Mouse (Mus musculus): ENCODE data around the gene Ube2c.

The Ube2c gene

DNA sequence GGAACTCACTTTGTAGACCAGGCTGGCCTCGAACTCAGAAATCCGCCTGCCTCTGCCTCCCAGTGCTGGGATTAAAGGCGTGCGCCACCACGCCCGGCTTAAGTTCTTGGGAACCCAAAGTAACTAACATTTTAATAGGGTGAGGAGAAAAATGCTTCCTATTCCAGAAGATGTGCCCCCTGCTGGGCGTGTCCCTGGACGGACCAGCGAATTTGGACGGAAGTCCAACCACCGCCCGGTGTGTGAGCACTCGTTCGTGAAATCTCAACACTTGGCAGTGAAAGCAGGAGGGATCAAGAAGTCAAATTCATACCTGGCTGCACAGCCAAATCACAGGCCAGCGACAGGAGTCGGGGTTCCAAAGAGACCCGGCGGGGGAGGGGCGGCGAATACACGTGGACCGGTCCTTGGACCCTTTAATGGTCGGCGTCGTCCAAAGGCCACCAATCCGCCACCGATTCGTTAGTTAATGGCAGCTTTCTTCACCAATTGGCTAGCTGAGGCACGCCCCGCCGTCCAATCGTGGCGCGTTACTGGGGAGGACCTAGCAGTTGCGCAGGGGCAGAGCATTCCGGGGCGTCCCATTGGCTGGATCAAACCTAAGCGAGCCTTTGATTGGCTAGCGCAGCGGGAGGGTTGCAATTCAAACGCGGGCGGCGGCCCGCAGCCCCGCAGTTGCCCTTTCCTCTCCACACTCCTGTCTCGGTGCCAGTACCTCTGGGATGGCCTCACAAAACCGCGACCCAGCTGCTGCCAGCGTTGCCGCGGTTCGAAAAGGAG, at the start of gene Ube2c:
TSS of gene Ube2c (plus strand) at position 641 of the 780 bp plus-strand sequence.
- peak; percentile 98 for DNase-seq (ENCODE audit: low spot score in 2 of 2)

DNA sequence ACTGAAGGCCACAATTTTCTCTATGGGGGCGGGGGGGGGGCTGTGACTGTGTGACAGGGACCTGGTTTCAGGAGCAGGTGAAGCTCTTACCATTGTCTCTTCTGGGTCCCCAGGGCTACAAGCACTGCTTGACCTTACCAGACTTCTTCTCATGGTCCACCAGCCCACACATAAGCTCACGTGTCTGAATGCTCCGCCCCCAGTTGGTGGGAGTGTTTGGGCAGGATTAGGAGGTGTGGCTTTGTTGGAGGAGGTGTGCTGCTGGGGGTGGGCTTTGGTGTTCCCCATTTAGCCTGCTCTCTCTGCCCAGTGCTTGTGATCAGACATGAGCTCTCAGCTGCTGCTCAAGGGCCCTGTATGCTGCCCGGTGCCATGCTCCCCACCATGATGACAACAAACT, 46.4 kb upstream of the Ube2c start:
- no peak for DNase-seq (ENCODE audit: low spot score in 2 of 2)

DNA sequence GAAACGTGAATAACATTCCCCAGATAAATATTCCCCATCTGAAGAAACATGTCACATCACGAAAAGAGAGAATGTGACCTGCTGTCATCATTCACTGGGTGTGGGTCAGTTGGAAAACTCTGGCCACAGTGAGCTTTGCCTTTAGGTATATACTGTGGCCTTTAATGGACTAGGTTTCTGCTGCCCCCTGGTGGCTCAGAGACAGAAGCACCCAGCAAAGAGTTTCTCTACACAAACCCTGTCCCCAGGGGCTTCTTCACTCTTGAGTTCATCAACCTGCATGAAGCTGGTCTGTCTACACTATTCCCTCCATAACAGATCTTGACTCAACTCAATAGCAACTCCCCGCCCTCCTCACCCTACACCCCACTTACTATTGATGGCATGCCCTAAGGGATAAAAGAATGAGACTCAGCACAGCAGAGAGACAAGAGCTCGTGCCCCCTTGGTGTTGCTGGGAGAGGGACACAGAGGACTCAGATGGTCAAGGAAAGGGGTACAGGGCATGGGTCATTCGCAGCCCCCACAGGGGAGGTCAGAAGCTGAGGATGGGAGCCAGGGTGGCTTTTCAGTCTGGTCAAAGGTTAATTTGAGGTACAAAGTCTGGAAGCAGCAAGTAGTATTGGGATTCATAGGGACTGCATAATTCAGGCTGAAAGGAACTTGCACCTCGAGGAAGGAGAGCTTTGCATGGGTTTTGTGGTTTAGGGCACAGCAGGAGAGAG, 43.6 kb upstream of the Ube2c start:
- DNase-seq (ENCODE audit: low spot score in 2 of 2), result peak in 1 of 2 experiments; percentile 49

DNA sequence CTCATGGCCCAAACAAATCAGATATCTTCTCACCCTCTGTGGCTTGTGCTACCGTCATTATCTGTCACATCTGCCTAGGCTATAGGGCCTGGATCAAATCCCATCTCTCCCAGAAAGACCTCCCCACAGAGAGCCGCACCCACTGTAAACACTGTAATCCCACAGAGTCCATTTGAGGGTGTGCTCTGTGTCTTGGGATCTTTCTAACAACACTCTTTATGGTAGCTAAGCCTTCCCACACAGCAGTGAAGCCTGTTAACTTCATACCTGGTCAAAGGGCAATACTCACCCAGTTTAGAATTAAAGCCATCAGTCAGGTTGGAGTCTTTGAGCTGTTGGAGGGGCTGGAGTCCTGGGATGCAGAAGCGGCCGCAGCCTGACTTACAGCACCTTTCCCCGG, 38.0 kb upstream of the Ube2c start:
- DNase-seq (ENCODE audit: low spot score in 2 of 2), result no peak

DNA sequence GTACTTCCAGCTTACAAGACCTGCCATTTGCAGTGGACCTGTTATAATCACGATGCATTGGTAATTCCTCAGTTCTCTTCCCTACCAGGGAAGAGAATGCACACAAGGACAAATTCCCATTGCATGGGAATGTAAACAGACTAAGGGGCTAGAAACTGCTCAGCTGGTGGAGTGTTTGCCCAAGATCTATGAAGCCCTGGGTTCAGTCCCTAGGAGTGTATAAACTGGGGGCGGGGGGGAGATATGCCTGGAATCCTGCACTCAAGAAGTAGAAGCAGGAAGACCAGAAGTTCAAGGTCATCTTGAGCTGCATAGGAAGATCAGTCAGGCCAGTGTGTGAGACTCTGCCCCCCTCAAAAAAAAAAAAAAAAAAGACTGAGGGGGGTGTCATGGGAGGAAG, 36.4 kb upstream of the Ube2c start:
- DNase-seq (ENCODE audit: low spot score in 2 of 2), result no peak

DNA sequence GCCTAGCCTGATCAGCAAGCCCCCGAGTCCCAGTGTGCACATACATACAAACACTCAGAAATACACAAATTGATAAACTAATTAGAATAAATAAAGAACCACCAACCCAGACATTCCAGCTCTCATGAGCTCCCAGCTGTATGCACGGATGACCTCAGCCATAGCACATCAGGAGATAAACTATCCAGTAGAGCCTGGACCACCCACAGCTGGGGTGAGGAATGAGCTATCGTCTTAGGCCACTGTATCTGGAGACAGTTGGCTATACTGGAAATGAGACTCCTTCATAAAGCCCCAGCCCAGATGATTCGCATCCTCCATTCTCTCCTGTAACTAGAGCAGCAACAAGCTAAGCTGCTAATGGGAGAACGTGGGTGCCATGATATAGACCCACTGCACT, 34.9 kb upstream of the Ube2c start:
- no peak for DNase-seq (ENCODE audit: low spot score in 2 of 2)

DNA sequence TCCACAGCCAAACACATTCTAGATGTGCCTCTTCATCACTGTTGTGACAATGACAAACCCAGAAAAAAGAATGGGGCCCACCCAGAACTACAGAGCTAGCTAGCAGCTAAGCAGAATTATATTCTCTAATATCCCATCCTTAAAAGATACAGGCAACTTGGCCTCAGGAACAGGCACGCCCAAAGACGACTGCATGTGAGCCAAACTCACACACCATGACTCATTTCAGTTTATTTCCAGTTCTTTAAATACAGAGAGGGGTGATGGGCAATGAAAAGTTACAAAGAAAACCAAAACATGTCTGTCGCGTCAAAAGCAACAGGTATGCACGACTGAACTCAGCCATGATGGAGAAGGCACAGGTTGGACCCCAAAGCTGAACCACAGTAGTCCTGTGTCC, 34.3 kb upstream of the Ube2c start:
- no peak for DNase-seq (ENCODE audit: low spot score in 2 of 2)

DNA sequence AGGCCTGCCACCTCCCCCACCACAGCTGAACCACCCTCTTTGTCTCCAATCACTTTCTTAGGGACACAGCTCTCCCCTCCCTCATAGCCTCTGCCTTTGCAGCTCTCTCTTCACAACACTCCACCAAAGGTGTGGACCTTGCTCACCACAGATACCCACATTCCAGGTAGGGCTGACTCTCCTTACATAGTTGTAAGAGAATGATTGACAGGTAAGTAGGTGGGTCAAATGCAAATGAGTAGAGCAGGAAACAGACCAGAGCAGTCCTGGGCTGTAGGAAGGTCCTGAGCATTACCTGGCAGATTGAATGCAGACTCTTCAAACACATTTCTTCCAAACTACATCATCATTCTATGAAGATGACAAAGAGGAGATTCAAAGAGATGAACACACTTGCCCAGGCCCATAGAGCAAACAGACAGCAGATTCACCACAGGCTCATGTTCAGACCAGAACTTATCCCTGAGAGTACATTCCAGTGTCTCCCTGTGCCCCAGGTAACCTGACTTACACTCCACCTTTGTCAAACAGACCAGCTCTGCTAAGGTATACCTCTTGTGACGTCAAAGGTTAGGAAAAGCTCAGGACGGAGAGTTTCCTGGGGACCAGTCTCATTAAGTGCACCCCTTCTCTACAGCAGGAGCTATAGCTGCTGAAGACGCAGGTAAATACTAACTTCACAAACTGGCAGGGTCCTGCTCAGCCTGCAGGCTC, 32.2 kb upstream of the Ube2c start:
- no peak for DNase-seq (ENCODE audit: low spot score in 2 of 2)

DNA sequence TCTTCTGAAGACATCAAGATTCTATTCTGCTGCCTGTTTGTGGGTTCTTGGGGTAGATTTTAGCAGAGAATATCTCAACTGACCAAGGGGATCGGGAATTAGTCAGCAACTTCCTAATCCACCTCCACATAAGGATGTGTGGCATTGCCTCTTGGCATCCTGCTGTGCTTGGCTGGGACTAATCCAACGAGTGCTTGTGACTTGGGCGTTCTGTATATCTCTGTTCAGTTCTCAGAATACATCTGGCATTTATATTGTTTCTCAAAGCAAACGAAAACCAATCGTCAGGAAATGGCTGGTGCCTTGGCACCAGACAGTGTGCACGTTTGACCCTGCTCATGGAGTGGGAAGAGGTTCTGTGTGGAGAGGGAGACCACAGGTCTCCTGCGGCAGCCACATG, 29.8 kb upstream of the Ube2c start:
- DNase-seq (ENCODE audit: low spot score in 2 of 2), result no peak

DNA sequence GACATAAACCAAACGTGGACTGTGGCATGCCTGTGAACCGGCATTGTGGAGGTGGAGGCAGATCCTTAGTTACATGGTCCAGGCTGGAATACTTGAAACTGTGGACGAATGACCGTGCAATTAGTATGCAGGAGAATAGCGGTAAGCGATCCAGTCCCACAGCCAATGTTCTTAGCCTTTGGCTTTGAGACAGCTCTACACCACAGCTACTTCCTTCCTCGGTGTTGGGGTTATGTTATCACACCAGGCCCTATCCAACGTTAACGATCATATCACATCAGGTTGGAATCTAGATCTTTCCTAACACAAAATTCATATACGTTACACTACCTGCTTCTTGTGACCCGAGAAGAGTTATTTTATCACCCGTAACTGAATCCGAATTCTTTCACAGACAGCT, 24.7 kb upstream of the Ube2c start:
- no peak for DNase-seq (ENCODE audit: low spot score in 2 of 2)

DNA sequence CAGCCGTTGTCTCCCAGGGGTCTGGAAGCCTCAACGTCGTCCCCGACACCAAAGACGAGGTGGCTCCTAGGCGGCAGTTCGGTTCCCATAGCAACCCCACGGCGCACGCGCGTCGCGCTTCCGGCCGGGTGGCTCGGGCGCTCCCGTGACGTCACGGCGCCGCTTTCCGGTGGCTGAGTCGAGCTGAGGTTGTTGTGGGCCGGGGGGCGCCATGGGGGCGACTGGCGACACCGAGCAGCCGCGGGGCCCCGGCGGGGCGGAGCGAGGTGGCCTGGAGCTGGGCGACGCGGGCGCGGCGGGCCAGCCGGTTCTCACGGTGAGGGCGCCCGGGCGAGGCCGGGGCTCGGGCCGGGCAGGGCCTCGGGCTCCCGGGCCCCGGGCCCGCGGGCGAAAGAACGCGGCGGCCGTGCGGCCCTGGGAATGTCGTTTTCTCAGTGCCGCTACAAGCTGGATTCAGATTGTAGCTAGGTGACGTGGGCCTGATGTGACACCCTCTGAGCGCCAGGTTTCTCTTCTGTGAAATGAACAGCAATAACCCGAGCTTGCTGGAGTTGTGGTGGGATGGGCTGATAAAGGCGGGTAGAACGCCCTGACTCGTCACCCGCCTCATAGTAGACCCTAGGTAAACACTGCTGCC, 23.7 kb upstream of the Ube2c start, which contains the start of the genes Wfdc3 and Dnttip1:
TSS of gene Wfdc3 (minus strand) at position 89 of the 637 bp plus-strand sequence.
TSS of gene Dnttip1 (plus strand) at position 141 of the 637 bp plus-strand sequence.
- DNase-seq (ENCODE audit: low spot score in 2 of 2), result peak; percentile 88 to 95

DNA sequence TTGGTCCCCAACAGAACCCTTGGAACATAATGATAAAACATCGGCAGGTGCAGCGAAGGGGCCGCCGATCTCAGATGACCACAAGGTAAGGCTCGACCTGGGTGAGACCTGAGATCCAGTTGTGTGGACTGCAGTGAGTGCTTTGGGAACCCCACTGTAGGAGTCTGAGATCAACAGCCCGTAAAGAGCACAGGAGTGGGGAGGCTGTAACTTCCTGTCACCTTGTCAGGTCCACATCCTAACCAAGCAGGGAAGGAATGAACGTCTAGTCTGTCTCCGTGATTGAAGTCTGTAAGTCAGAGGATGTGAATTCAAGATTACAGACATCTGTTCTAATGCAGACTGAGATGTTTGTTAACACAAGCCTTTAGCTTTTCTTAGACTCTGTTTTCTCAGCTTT, 23.0 kb upstream of the Ube2c start:
- DNase-seq (ENCODE audit: low spot score in 2 of 2), result no peak

DNA sequence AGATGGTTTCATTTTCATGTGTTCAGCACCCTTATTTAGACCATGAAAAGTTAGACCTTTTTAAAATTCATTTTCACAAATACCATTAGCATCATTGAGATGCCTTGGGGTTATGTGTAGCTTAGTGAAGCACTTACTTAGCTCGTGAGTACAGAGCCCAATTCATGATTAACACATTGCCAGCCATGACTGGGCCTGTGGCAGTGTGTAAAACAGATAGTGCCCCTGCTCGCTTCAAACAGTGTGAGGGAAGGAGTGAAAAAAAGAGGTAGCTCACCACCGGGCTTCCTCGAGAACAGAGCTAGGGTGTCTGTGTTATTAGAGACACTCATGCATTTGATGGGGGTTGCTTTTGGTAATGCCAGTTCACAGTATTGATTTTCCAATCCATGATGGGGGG, 21.5 kb upstream of the Ube2c start:
- DNase-seq (ENCODE audit: low spot score in 2 of 2), result no peak

DNA sequence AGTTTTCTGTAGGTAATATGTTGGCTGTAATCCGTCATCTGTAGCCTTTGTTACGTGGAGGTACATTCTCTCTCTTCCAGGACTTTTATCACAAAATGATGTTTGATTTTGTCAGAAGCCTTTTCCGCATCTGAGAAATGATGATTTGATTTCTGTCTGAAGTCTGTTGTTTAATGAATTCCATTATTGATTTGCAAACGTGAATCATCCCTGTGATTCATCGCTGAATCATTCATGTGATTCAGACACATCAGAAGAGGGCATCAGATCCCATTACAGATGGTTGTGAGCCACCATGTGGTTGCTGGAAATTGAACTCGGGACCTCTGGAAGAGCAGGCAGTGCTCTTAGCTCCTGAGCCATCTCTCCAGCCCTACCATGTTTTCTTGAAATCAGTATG, 20.7 kb upstream of the Ube2c start:
- DNase-seq (ENCODE audit: low spot score in 2 of 2), result no peak

DNA sequence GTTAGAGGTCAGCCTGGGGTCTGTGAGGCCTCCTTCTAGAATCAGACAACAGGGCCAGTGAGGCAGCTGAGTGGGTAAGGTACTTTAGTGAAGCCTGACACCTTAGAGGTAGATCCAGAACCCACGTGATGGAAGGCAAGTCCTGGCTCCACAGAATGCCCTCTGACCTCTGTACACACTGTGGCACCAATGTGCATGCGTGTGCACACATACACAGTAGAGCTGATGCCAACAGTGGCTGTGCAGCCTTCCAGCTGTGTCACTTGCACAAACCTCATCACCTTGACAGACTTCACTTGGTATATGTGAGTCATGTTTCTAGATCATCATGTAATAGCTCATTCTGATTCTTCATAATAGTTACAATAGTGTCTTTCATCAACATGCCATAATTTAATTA, 17.2 kb upstream of the Ube2c start:
- DNase-seq (ENCODE audit: low spot score in 2 of 2), result no peak

DNA sequence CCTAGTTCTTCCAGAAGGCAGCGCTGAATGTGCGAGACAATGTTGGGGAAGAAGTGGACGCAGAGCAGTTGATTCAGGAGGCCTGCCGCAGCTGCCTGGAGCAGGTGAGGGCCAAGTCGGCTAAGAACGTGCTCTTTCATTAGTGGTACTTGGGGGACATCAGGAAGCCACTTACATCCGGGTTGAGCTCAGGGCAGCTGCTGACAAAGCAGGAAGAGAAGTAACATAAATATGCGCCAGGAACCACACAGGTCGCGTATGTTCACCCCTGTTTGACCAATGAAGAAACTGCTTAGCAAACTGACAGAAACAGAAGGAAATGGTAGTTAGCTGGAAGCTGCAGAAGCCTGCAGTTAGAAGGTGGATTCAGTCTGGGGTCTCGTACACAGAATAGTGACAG, 15.6 kb upstream of the Ube2c start:
- DNase-seq (ENCODE audit: low spot score in 2 of 2), result no peak

DNA sequence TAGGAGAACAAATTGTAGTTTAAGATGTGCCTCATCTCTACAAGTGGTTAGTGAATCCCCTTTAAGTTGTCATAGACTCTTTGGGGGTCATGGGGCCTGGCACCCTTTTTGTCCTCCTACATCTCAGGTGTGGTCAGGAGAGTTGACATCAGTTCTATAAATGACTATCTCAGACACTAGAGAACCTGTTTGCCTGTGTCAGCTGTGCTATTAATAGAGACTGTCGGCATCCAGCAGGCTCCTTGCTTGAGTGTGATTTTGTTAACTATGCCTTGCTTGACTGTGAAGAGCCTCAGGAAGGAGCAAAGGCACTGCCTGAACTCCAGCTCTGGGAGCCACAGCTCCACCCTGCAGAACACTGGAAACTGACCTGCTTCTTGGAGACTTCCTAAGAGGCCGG, 14.9 kb upstream of the Ube2c start:
- DNase-seq (ENCODE audit: low spot score in 2 of 2), result no peak

DNA sequence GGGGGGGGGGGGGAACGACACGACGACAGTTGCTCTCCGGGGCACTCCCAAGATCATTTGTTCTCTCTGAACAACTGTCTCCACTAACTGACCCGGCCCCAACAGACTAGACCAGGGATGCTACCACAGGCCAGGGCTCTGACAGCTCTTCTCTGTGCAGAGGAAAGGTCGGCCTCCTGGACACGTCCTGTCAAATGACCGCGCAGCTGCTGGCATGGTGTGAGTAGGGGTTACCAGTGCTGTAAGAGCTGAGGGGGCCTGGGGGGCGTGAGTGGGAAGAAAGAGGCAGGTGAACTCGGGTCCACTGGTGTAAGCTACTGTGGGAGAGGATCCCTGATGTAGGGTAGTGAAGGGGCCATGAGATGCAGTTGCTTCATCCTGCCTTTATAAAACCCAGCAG, 11.9 kb upstream of the Ube2c start:
- no peak for DNase-seq (ENCODE audit: low spot score in 2 of 2)

DNA sequence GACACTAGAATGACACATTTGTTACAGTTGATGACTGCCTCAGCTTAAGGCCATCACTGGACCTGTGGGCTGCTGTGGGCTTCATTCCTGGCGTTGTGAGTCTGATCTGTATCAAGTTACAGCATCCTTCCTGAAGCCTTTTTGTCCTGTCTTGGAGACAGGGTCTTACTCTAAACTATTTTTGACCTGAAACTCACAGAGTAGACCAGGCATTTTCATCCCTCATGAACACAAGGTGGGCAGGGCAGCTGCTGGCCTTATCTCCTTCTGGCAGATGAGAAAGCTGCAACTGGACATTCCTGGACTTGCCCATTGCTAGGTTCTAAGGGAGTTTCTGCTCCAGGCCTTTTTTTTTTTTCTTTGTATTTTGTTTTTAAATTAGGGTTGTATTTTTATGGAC, 11.0 kb upstream of the Ube2c start:
- no peak for DNase-seq (ENCODE audit: low spot score in 2 of 2)

DNA sequence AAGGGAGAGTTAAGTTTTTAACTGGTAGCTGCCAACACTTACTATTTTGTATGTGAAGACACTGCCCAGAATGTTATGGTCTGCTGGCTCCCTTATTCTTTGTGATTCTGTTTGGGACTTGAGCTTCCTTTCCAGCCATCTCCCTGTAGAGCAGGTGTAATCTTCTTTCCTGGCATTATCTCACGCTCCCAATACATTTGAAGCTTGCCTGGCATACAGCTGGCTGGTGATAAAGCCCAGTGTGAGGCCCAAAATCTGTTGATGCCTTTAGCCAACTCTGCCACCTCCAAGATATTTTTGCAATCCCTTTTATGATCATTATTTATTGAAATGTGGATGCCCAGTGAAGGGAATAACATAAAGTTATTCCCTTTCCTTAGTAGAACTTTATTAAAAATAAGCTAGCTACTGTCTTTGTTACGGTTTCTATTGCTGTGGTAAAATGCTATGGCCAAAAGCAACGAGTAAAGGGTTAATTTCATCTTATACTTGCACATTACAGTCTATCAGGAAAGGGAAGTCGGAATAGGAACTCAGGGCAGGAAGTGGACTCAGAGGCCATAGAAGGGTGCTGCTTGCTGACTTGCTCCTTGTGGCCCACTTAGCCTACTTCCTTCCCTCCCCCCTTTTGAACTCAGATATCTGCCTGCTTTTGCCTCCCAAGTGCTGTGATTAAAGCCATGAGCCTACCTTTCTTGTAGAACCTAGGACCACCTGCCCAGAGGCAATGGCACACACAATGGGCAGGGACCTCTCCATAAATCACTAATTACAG, 9.5 kb upstream of the Ube2c start:
- no peak for DNase-seq (ENCODE audit: low spot score in 2 of 2)

DNA sequence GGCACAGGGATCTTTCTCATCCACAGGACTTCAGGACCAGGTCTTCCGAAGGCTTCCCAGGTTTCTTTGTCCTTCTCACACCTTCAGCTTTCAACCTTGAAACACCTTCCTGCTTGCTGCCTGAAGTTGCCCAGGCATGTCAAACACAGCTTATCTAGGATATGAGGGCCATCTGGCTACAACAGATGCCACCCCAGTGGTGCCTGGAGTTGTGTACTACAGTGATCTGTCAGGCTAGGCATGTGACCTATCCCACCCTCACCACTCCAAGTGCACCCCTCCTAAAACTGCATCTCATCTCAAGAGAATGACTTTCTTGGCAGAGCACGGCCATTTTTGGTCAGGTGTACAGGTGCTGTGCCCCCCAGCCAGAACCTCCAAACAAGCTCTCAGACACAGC, 8.2 kb upstream of the Ube2c start:
- no peak for DNase-seq (ENCODE audit: low spot score in 2 of 2)

All from frontal cortex, postnatal 10 days (tissue).